Mouse (Mus musculus): ENCODE measurements around the gene Fam107a.
A peak's percentile ranks its signal among the peaks of the same experiment; 100 is the strongest.

DNA sequence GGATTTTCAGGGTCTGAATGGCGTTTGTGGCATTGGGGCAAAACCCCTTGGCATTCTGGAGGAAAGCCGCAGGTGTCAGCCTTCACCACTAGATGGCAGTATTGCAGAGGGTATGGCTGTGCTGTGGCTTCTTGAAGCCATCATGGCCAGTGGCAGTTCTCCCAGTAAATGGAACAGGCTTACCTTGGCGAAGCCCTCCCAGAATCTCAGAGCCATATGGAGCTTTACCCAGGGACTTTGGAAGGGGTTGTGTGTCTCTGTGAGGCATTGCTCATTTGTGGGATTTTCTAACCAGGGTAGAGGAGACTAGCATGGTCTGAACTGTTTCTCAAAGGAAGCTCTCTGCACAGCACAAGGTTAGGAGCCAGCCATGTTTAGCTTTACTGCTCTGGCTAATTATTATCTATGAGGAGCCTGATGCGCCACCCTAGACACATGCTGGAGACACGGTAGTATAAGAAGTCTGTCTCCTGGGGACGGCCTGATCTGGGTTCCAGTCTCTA, 38.2 kb upstream of the Fam107a start:
- peak; percentile 91 for TF ChIP-seq CTCF (IDR thresholded peaks at IDR 0.05; ENCODE audit: low read depth)
- no peak for TF ChIP-seq EP300 (IDR thresholded peaks at IDR 0.05; ENCODE audit: low read depth)

All from liver, postnatal 0 days (tissue).